Mouse (Mus musculus) intestine, embryonic 15.5 days (tissue): Measurements from ENCODE around the gene Fnbp1. TPM values are rescaled to one million over a fixed set of nuclear protein-coding genes. Genes with fewer than 3 reads are reported as not detected.

Experiments used
- ATAC-seq: fragments of 200-750 bp; cut with Nextera tagmentation; 2 replicates; pipeline ENCODE4 v1.8.0; 2017; ENCODE audit warnings: moderate TSS enrichment, moderate library complexity
- H3K27ac ChIP-seq: fragments of 300-500 bp; sonication (generic); 2 replicates; pipeline ENCODE4 v1.5.1; 2015; ENCODE audit warnings: mild to moderate bottlenecking, inconsistent platforms
- H3K27me3 ChIP-seq: fragments of 300-500 bp; sonication (generic); replicated peaks from 2 replicates; pipeline ENCODE4 v1.6.1; 2015; ENCODE audit warnings: inconsistent platforms
- H3K36me3 ChIP-seq: fragments of 300-500 bp; sonication (generic); 2 replicates; pipeline ENCODE4 v1.6.1; 2015; ENCODE audit warnings: inconsistent platforms
- H3K4me1 ChIP-seq: fragments of 300-500 bp; sonication (generic); replicated peaks from 2 replicates; pipeline ENCODE4 v1.6.1; 2015; ENCODE audit warnings: inconsistent platforms
- H3K4me2 ChIP-seq: fragments of 300-500 bp; sonication (generic); replicated peaks from 2 replicates; pipeline ENCODE4 v1.6.1; 2015; ENCODE audit warnings: mild to moderate bottlenecking, inconsistent platforms
- H3K4me3 ChIP-seq: fragments of 300-500 bp; sonication (generic); replicated peaks from 2 replicates; pipeline ENCODE4 v1.5.1; 2015; ENCODE audit warnings: inconsistent platforms
- H3K9ac ChIP-seq: fragments of 300-500 bp; sonication (generic); 2 replicates; pipeline ENCODE4 v1.6.1; 2015; ENCODE audit warnings: inconsistent platforms
- H3K9me3 ChIP-seq: fragments of 300-500 bp; sonication (generic); 2 replicates; pipeline ENCODE4 v1.6.1; 2016; ENCODE audit warnings: inconsistent platforms
- WGBS: fragments of 180-500 bp; shearing (Covaris S2); methylation state at CpG from one replicate; pipeline ENCODE4 v1.1.7; 2015; 5-methylcytosine and 5-hydroxymethylcytosine counted together
- polyA plus RNA-seq: library from polyadenylated mRNA; unstranded; fragments of >200 nt; fragmentation: Nextera tagmentation; extraction: Ambion mirVana; gene quantifications from 2 replicates; pipeline ENCODE4 v1.2.1, GENCODE M21; 2015

Gene Fnbp1
- polyA plus RNA-seq, 1 experiment from 2014 or later = 27.3 TPM

DNA sequence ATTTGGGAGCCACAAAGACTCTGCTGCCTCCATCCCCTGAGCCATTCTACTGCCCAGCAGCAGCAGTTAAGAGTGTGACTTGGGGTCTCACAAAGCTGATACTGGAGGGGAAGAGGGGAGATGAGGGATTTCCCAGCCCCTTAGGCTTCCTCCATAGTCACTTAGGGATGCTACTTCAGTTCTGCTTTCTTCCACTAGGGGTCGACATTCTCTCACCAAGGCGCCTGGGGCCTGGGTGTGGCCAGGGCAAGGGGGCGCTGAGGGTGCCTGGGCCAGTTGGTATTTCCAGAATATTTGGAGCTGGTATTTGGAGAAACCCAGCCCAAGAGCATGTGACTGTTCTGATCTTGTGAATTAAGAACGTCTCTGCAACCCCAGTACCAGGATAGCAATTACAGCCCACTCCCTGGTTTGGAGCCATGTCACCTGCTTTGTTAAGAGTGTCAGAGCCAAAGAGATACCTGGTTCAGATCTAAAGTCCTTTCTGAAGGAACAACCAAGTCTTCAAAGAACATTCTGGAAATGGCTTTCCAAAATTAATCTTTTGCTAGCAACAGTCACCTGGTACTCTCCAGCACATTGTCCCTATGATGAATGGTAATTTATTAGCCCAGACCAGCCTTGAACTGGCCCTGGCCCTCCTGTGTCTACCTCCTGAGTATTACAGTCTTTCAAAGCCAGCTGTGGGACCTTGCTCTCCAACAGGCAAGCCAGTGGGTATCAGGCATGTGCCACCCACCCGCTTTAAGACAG is 117.0 kb downstream of the Fnbp1 start:
- H3K4me2 ChIP-seq = no peak overlapping the region
- H3K4me3 ChIP-seq = no peak overlapping the region
- peaks cover 11% of the 10 kb centered on the region for H3K36me3 ChIP-seq
- H3K27me3 ChIP-seq = no peaks in the 10 kb centered on the region
- H3K4me1 ChIP-seq = no peaks in the 10 kb centered on the region
- H3K9ac ChIP-seq = no peak overlapping the region
- no peaks in the 10 kb centered on the region for H3K9me3 ChIP-seq
- ATAC-seq = peak; percentile 61; the same call in 1 of the 2 replicates
- 27% methylated on average over 5 of the region's 5 CpGs for WGBS
- no peak overlapping the region for H3K27ac ChIP-seq

DNA sequence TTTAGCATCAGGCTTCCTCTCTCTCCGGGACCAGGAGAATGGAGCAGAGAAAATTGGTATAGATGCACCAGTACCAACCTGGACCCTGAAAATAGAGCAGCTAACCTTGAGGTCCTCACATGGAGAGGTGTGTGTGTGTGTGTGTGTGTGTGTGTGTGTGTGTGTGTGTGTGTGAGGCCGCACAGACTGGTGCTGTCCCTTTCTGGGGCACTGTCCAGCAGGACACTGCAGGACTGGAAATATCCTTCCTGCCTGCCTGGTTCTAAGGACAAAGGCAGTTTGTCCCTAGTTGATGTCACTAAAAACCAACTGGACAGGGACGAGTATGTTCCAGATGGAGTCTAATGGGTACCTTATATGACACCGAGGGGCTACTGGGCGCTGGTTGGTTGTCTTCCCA is 117.9 kb downstream of the Fnbp1 start:
- Histone ChIP-seq H3K27ac (no peak overlapping the region), H3K9me3 (no peaks in the 10 kb centered on the region), H3K9ac (no peak overlapping the region), H3K4me3 (no peak overlapping the region), H3K4me2 (no peak overlapping the region), H3K36me3 (peaks cover 11% of the 10 kb centered on the region), H3K4me1 (no peaks in the 10 kb centered on the region), H3K27me3 (no peaks in the 10 kb centered on the region)
- 78% methylated on average over 5 of the region's 5 CpGs for WGBS
- no peak for ATAC-seq

DNA sequence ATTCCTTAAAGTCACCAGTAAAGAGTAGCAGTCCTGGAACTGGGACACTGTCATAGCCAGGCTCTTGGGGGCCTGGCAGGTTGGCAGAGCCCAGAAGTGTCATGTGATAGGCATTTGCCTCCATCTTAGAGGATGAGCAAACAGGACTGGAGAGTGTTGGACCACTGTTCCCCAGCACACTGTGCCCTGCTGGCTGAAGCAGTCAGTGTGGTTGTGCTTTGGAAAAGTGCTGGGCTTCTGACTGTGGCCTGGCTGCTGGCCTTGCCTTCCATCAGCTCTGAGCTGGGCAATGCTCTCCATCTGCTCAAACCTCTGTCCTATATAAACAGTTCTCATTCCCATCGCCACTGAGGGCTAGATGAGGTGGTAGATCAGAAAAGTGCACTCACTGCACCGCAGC is 121.6 kb downstream of the Fnbp1 start:
- H3K9ac ChIP-seq = no peak overlapping the region
- 83% methylated on average over 2 of the region's 2 CpGs for WGBS

GRCm38 (mm10) chr2:31019011-31019410 is 122.8 kb downstream of the Fnbp1 start:
- 83% methylated on average over 8 of the region's 8 CpGs for WGBS
- Histone ChIP-seq H3K4me3 (no peak overlapping the region), H3K27ac (no peak overlapping the region), H3K4me1 (no peaks in the 10 kb centered on the region), H3K9me3 (no peaks in the 10 kb centered on the region), H3K9ac (no peak overlapping the region), H3K4me2 (no peak overlapping the region), H3K27me3 (no peaks in the 10 kb centered on the region), H3K36me3 (0 out of 2 replicates have a peak, but pooled peaks cover 2% of the 10 kb centered on the region)
- ATAC-seq = no peak

More for the DNA sequence above, 121.6 kb downstream of the Fnbp1 start:
- no peak for ATAC-seq
- Histone ChIP-seq H3K4me3 (no peak overlapping the region), H3K27ac (no peak overlapping the region), H3K4me1 (no peaks in the 10 kb centered on the region), H3K27me3 (no peaks in the 10 kb centered on the region), H3K36me3 (0 out of 2 replicates have a peak, but pooled peaks cover 2% of the 10 kb centered on the region), H3K9me3 (no peaks in the 10 kb centered on the region), H3K4me2 (no peak overlapping the region)

- Histone ChIP-seq H3K36me3 (0 out of 2 replicates have a peak, but pooled peaks cover 2% of the 10 kb centered on the region), H3K4me2 (no peak overlapping the region)
- 88% methylated on average over 8 of the region's 8 CpGs for WGBS
Measured at GRCm38 (mm10) chr2:31018519-31018918, 123.3 kb downstream of the Fnbp1 start.

GRCm38 (mm10) chr2:31017625-31018317 is 124.0 kb downstream of the Fnbp1 start:
- no peak overlapping the region for H3K4me2 ChIP-seq
- H3K9me3 ChIP-seq = no peaks in the 10 kb centered on the region
- H3K4me3 ChIP-seq = no peak overlapping the region
- H3K36me3 ChIP-seq = 0 out of 2 replicates have a peak, but pooled peaks cover 2% of the 10 kb centered on the region
- no peak overlapping the region for H3K9ac ChIP-seq
- no peak overlapping the region for H3K27ac ChIP-seq
- H3K27me3 ChIP-seq = no peaks in the 10 kb centered on the region
- 91% methylated on average over 18 of the region's 18 CpGs for WGBS
- no peak for ATAC-seq
- no peaks in the 10 kb centered on the region for H3K4me1 ChIP-seq

More at GRCm38 (mm10) chr2:31018519-31018918, 123.3 kb downstream of the Fnbp1 start:
- ATAC-seq = no peak
- no peak overlapping the region for H3K27ac ChIP-seq
- no peaks in the 10 kb centered on the region for H3K9me3 ChIP-seq
- no peaks in the 10 kb centered on the region for H3K27me3 ChIP-seq
- no peak overlapping the region for H3K9ac ChIP-seq
- H3K4me1 ChIP-seq = no peaks in the 10 kb centered on the region
- no peak overlapping the region for H3K4me3 ChIP-seq

GRCm38 (mm10) chr2:31013371-31014120 is 128.3 kb downstream of the Fnbp1 start:
- WGBS = 77% methylated on average over 14 of the region's 14 CpGs
- no peak for ATAC-seq

GRCm38 (mm10) chr2:31007208-31007607 is 134.6 kb downstream of the Fnbp1 start:
- Histone ChIP-seq H3K9me3 (no peaks in the 10 kb centered on the region), H3K36me3 (0 out of 2 replicates have a peak, but pooled peaks cover 5% of the 10 kb centered on the region), H3K4me3 (no peak overlapping the region), H3K27me3 (no peaks in the 10 kb centered on the region), H3K4me1 (0 out of 2 replicates have a peak, but pooled peaks cover 2% of the 10 kb centered on the region), H3K4me2 (no peak overlapping the region), H3K27ac (no peak overlapping the region), H3K9ac (no peak overlapping the region)
- 65% methylated on average over 5 of the region's 5 CpGs for WGBS
- ATAC-seq = no peak

More at GRCm38 (mm10) chr2:31013371-31014120, 128.3 kb downstream of the Fnbp1 start:
- Histone ChIP-seq H3K4me1 (no peaks in the 10 kb centered on the region), H3K4me2 (no peak overlapping the region), H3K4me3 (no peak overlapping the region), H3K9me3 (no peaks in the 10 kb centered on the region), H3K27ac (no peak overlapping the region), H3K27me3 (no peaks in the 10 kb centered on the region), H3K9ac (no peak overlapping the region), H3K36me3 (0 out of 2 replicates have a peak, but pooled peaks cover 5% of the 10 kb centered on the region)

DNA sequence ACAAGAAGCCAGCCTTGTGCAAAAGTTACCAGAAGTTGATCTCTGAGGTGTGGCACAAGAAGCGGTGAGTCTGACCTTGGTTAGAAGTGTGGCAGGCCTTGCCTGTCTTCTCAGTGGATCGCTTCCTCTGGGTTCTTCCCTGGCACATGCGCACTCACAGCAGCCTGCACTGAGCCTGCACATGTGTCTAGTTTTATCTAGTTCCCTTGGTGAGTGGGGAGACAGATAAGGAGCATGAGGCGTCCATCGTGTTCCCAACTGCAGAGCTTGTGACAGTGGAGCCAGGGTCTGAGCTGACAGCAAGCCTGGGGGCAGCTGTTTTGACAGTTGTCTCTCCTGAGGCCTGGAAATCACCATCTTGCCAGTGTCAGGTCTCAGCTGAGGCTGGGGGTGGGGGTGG is 135.4 kb downstream of the Fnbp1 start:
- Histone ChIP-seq H3K27me3 (no peaks in the 10 kb centered on the region), H3K9me3 (no peaks in the 10 kb centered on the region), H3K9ac (no peak overlapping the region), H3K4me2 (no peak overlapping the region), H3K27ac (no peak overlapping the region), H3K4me1 (0 out of 2 replicates have a peak, but pooled peaks cover 2% of the 10 kb centered on the region), H3K36me3 (0 out of 2 replicates have a peak, but pooled peaks cover 5% of the 10 kb centered on the region), H3K4me3 (no peak overlapping the region)
- no peak for ATAC-seq
- 70% methylated on average over 5 of the region's 5 CpGs for WGBS

DNA sequence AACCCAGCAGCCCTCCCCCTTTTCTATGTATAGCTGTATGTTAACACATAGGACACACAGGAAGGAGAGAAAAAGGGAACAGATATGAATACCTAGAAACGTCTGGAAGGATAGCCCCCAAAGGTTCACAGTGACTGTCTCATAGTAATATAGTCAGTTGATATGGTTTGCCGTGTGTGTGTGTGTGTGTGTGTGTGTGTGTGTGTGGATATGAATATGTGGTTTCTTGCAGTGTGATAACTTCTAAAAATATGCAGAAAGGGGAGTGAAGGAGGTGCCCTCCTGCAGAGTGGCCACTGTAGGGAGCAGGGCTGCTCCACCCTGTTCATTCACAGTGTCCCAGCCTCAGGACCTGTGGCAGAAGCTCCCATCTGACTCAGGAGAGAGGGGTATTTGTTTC is 136.4 kb downstream of the Fnbp1 start:
- 80% methylated on average over 2 of the region's 2 CpGs for WGBS
- Histone ChIP-seq H3K4me3 (no peak overlapping the region), H3K27me3 (no peaks in the 10 kb centered on the region), H3K27ac (no peak overlapping the region), H3K9me3 (no peaks in the 10 kb centered on the region), H3K9ac (no peak overlapping the region), H3K4me2 (no peak overlapping the region), H3K36me3 (0 out of 2 replicates have a peak, but pooled peaks cover under 1% of the 10 kb centered on the region), H3K4me1 (0 out of 2 replicates have a peak, but pooled peaks cover 2% of the 10 kb centered on the region)
- ATAC-seq = no peak

DNA sequence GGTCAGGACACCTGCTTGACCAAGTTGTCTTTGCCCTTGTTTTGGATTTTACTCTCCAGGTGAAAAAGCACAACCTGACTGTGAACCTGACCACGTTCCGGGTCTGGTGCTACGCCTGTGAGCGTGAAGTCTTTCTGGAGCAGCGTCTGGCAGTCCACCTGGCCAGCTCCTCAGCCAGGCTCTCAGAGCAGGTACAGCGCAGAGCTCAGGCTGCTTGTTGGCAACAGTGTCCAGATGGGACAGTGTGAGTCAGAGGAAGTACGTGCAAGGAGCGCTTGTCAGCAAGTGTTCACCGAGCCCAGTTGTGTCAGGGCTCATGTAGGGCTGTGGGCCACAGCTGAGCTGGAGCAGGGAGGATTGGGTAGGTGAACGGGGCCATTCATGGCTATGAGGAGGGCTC is 139.0 kb downstream of the Fnbp1 start:
- Histone ChIP-seq H3K4me3 (no peak overlapping the region), H3K9ac (no peak overlapping the region), H3K27ac (no peak overlapping the region), H3K9me3 (no peaks in the 10 kb centered on the region), H3K27me3 (no peaks in the 10 kb centered on the region), H3K4me1 (0 out of 2 replicates have a peak, but pooled peaks cover 2% of the 10 kb centered on the region), H3K4me2 (no peak overlapping the region), H3K36me3 (0 out of 2 replicates have a peak, but pooled peaks cover 5% of the 10 kb centered on the region)
- no peak for ATAC-seq
- 93% methylated on average over 10 of the region's 10 CpGs for WGBS
